Mouse (Mus musculus): ENCODE results near the gene Mrto4. TPM values are rescaled to one million over a fixed set of nuclear protein-coding genes. Genes with fewer than 3 reads are reported as not detected.

Gene Mrto4
- total RNA-seq, 1 experiment from 2014 or later: 55.0 TPM

Small RNA genes within 50 kb of the gene (microRNA-seq; reads per million reads assigned to microRNA genes)
- gene Gm24245 (0 reads per million in 2 experiments), gene Gm25732 (0.76 to 1.7 reads per million in 2 experiments)

Other genes starting within 250 kb of the Mrto4 start
- 480 and 499 TPM in 2 replicates for gene Minos1, start 221.5 kb downstream of the Mrto4 start, total RNA-seq (2021)
- gene Capzb, start 159.7 kb downstream of the Mrto4 start, total RNA-seq (2021): 316 and 319 TPM in 2 replicates
- gene Pqlc2, start 41.9 kb downstream of the Mrto4 start, total RNA-seq (2021): 7.5 and 10.0 TPM in 2 replicates
- 61.0 and 62.5 TPM in 2 replicates for gene Akr7a5, start 41.8 kb downstream of the Mrto4 start, total RNA-seq (2021)
- 41.2 and 43.1 TPM in 2 replicates for gene Emc1, start within 50 bp of the Mrto4 start, total RNA-seq (2021)
- 124 and 133 TPM in 2 replicates for gene Ubr4, start within 50 bp of the Mrto4 start, total RNA-seq (2021)
- gene Iffo2, start 178.0 kb upstream of the Mrto4 start, total RNA-seq (2021): 14.8 and 15.5 TPM in 2 replicates

Measured in adrenal gland, postnatal 14 days (tissue).